Mouse (Mus musculus): ENCODE measurements around the gene Zfp1.

The Zfp1 gene

DNA sequence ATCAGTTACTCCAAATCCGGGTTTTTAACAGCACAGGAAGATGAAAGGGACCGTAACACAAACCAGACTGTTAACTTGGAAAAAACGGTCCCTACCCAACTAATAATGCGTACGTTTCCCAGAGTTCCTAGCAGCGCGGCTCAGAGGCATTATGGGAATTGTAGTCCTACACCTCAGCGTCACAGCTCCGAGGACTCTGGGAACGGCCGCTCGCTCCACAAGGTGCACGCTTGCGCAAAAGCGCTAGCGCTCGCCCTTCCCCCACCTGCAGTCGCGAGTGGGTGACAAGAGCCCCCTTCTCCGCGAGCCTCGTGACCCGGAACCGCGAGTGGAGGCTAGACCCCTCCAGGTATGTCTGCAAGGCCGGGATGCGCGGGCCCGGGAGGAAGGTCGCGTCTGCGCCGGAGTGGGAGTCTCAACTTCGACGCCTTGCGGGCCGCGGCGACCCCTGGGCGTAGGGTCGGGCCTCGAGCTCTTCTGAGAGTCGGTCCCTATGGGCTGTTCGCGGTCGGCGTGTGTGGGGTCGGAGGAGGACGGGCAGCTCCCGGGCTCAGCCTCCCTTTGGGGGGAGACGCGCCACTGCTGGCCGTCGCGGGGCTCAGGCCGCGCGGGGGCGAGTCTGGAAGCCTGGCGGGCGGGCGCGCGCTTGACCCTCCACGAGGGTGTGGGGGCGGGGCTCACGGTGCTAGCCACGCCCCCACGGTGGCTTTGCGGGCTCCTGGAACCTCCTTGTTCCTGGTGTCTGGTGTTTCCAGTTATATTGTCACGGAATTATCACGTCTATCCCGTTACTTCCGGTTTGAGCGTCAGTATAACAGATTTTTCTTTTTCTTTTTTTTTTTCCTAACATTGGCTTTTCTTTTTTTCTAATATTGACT is at the start of gene Zfp1:
TSS of gene Zfp1 (plus strand) at position 138 of the 878 bp plus-strand sequence.
- DNase-seq (ENCODE audit: low spot score in 2 of 2) = peak; percentile 91

DNA sequence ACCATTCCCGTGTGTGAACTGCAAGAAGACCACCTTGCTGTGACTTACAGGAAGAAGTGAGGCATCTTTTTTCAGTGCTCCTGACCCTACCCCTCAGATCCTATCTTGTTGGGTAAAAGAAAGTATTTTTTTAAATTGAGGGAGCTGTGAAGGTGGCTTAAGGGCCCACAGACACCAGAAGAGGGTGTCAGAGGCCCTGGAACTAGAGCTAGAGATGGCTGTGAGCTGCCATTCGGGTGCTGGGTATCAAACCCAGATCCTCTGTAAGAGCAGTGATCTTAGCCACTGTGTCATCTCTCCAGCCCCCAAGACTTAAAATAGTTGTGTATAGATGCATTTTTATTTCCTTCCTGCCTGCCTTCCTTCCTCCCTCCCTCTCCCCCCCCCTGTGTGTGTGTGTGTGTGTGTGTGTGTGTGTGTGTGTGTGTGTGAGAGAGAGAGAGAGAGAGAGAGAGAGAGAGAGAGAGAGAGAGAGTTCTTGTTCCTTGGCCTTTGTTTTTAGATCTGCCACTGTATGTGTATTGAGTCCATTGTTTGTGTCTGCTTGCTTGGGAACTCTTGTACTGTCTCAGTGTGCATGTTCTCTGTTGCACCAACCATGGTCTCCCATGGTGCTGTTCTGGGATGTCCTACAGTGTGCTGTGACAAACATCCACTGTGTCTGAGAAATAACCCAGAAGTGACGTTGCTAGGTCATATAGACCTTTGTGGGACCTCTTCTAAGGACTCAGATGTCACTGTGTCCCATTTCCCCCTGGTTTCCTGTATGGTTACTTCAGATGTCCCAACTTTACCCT is 49.0 kb upstream of the Zfp1 start:
- DNase-seq (ENCODE audit: low spot score in 2 of 2) = no peak

DNA sequence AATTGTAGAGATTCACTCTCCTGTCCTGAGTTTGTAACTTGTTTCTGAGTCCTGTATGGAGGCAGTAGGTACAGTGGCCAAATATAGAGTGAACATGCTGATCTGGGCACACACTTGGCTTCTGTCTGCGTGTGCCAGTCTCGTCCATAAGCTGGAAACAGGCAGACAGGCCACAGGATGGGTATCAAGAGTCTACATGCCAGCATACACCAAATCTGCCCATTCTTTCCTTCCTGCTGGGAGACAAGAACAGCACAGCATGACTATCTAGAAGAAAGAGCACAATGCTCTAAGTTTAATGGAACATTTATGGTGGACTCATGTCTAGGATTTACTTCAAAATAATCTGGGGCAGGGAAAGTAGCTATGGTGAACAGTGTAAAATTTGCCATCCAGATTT is 48.2 kb upstream of the Zfp1 start:
- DNase-seq (ENCODE audit: low spot score in 2 of 2) = no peak

DNA sequence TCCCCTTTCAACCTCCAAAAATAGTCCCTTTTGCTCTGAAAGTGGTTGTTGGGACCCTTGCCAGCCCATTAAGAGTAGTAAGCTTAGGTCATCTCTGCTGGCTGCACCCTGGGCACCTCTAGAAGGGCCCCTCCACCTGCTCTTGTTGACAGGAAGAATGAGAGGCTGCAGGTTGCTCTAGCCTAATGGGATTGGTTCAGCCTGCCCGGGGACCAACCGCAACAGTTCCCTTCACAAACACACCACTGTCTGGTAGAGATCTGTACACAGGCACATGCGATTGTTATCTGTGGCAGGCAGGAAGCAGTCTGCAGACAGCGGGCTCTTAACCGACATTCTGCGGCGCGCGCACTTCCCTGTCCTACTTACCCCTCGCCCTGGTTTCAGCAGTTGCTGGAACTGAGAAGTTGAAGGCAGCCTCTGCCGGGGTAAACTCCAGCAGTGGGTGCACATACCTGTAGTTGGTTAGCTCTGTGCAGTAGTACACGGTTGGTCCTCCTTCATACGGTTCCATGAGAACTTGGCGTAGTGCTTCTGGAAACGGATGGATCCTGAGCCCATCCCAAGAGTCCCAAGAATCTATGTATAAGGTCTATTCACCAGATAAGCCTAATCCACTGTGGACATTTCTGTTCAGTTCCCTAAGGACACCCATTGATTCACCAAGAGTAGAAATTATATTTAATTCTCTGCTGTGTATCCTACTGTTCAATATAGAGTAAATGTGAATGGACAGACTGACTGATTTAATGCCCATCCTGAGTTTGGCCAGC is 47.3 kb upstream of the Zfp1 start:
- DNase-seq (ENCODE audit: low spot score in 2 of 2) = peak in 1 of 2 experiments; percentile 36

DNA sequence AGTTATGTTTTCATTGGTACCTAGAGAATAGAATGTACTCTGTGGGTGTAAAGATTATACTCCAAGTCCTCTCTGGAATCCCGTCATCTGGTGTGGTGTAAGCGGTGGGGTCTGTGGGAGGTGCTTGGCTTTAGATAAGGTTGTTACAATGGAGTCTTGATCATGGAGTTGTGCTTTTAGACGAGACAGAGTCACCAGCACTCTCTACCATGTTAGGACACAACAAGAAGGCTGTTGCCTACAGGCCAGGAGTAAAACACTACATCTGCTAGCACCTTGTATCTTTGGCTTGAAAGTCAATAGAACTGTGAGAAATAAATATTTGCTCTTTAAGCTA is 46.7 kb upstream of the Zfp1 start:
- DNase-seq (ENCODE audit: low spot score in 2 of 2) = no peak

DNA sequence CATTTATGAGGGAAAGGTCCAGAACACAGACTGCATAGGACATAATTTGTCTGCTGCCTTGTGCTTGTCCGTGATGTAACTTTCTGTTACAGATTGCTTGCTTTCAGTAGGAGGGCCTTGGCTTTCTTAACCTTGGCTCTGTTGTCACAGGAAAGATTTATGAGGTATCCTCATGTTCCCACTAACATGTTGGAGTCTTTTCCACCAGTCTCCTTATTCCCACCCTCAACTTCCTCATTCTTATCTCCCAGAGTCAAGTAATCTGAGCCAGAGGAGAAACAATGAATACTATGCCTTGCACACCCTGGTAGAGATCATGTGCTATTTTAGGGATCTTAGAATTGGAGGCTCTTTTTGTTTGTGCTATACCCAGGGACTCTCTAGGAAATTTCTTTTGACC is 45.9 kb upstream of the Zfp1 start:
- DNase-seq (ENCODE audit: low spot score in 2 of 2) = no peak

DNA sequence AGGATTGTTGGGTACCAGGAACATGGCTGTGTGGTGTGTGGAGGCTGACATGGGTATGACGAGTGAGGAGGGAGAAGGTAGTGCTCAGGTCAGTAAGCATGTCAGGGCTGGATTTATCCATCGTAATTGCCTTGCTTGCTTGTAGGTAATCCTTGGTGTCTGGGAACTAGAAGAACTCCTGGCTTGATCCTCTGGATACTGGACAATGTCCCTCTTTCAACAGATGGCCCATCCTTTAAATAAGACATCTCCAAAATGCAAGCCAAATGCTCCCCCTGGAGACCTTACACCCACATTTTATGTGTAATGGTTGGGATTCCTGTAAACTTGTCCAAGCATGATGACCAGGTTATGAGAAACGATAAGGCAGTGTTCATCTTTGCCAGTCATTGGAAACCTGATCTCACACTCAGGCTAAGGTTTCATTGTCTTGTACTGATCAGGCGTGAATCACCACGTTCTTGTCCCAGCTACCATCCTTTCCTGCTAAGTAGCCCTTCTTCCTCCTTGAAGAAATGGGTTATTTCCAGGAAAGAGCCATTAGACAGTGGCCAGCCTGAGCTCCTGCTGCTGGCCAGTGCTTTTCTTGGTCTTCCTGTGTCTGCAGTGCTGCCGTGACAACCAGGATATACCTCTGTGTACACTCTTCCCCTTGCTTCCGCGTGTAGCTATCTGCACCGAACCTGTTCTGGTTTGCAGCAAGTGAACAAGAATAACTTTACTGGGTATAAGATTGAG is 43.3 kb upstream of the Zfp1 start:
- no peak for DNase-seq (ENCODE audit: low spot score in 2 of 2)

DNA sequence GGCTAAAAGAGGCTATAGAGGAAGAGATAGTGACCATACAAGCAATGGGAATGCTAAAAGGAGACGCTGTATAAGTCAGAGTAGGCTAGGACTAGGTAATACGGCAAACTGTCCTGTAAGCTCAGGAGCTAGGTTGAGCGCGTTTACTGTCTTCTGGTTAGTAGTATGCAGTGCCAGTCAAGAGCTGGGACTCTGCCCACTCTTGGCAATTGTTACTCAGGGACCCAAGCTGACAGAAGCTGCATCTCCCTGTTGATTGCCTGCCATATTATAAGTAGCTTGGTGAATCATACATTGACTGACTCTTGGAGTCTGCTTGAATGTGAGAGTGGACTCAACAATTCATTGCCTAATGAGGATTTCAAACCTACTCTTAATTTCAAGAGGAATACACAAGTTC is 41.2 kb upstream of the Zfp1 start:
- DNase-seq (ENCODE audit: low spot score in 2 of 2) = no peak

DNA sequence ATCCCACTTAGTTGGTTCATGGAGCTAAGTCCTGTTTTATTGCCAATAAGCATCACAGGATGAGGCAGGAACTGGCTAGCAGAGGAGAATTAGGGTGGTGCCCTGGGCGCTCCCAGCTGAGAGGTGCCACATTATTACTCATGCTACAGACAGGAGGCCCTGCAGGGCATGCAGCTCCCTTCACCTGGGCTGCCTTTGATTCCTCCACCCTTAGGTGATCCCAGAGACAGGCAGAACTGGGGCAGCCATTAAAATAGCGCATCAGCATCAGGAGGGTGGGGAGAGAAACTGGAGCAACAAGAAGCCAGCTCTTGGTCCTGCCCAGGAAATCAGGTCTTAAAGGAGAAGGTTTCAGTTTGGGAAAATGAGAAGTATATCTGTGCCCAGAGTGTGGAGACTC is 38.2 kb upstream of the Zfp1 start:
- DNase-seq (ENCODE audit: low spot score in 2 of 2) = no peak

DNA sequence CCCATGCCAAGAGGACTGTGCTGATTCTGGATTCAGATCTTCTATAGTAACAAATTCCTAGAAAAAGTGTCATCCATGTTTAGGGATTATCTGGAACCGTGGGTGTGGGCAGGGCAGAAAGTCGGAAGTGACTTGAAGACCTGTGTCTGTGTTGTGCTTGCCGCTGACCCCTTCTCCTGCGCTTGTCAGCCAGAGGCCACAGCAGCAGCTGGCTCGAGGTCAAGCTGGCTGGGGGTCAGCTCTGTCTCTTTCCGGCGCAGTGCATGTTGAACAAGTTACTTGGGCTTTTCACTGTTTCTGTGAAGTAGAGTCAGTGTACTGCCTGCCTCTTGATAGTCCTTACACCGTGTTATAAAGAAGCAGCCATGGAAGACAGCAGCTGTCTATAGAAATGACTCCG is 36.2 kb upstream of the Zfp1 start:
- DNase-seq (ENCODE audit: low spot score in 2 of 2) = no peak

DNA sequence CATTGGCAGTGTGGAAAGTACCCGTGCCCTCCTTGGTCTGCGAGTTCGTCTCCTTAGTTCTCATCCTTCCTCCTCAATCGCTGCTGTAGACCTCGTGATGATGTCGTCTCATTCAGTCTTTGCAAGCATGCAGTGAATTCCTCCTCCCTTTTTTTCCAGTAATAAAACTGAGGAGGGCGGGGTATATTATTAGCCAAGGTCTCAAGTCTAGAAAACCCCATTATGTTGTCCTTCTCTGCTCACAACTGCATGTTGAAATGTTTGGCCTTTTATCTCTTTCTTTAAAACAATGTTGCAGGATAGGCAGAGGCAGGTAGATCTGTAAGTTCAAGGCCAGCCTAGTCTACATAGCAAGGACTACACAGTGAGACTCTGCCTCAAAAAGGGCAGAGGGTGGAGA is 35.8 kb upstream of the Zfp1 start:
- DNase-seq (ENCODE audit: low spot score in 2 of 2) = no peak

DNA sequence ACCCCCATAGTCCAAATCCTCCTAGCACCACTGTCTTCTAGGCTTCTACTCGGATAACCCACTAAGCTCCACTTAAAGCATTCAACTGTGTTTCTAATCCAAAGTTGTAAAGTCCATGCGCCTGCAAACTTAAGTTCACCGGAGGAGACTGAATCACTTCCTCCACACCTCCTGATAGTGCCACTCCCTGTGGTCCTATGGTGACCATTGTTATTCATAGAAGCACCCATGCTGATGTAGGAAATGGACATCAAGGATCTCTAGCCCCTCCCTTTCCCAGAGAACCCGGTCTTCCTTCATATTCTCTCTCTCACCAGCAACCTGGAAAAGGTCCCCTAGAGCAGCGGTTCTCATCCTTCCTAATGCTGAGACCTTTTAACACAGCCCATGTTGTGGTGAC is 30.0 kb upstream of the Zfp1 start:
- no peak for DNase-seq (ENCODE audit: low spot score in 2 of 2)

DNA sequence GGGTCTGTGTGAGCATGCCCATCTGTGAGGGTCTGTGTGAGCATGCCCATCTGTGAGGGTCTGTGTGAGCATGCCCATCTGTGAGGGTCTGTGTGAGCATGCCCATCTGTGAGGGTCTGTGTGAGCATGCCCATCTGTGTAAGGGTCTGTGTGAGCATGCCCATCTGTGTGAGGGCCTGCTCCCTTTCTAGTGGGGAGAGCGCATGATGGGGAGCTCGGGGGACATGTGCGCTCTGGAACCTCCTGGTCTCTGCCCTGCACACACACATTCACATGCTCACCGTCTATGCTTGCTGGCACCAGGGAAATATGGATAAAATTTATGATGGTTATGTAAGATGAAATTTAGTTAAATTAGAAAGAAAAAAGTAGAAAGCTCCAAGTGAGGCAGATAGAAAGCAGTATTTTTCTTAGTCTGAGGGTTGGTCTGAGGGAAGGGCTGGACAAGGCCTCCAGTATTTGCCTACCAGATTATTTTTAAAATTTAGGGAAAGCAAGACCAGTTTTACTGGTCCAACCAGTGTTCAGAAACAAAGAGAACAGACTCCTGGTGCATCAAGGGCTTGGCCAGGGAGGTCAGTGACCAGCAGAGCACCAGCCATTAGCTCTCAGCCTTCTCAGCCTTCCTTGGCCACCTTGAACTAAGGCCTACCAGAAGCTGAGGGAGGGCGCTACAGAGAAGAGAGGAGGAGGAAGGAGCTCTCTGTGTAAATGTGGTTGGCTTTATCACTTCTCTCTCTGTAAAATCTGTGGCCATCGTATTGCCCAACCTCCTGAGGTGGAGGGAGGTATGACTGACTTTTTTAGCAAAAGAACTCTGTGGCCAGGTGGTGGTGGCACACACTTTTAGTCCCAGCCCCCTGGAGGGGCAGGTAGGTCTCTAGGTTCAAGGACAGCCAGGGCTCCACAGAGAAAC is 28.2 kb upstream of the Zfp1 start:
- DNase-seq (ENCODE audit: low spot score in 2 of 2) = no peak

DNA sequence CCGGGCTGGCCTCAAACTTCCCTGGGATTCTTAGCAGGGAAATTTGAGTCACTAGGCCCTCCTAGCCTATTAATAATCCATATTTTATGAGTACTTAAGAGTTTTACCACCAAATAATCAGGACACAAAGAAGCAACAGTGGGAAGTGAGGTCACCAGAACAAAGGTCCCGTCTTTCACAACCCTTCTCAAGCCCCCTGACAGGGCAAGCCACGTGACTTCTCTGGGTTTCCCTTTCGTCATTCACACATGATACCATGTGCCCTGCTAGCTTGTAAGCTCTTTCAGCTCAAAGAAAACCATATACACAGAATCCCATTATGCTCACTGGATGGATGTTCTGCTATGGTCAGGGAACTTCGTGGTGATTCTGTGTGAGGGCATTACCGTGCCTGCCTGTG is 25.4 kb upstream of the Zfp1 start:
- DNase-seq (ENCODE audit: low spot score in 2 of 2) = no peak

DNA sequence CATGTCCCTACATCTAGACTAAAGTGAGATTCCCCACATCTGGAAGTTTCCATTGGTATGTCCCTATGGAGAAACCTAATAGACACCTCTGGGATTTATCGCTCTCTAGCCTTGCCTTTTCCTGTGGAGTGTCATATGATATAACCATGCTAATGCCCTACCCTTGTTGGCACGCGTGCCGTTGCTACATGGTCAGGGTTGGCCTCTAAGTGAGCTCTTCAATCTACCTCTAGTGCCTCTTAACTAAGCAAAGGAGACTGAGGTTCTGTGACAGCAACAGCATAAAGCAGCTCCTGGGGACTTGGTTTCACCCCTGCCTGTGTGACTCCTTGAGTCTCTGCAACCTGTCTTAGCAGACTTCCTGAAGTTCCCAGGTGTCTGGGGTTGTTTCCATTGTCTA is 24.9 kb upstream of the Zfp1 start:
- no peak for DNase-seq (ENCODE audit: low spot score in 2 of 2)

DNA sequence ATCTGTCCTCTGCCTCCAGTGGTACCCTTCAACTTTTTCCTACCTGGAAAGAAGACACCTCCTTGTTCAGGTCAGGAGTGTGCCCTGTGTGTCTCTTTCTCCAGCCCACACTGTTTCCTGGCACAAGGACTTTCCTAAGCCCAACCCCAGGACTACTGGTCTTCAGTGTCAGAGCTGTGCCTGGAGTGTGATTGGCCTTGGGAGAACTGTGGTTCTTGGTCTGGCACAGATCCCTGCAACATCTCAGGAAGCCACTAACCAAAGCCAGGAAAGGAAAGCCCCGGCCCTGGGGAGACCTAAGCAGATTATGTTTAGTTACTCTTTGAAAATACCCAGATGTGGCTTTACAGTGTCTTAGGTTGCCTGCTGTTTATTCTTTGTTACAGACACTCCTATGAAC is 23.3 kb upstream of the Zfp1 start:
- DNase-seq (ENCODE audit: low spot score in 2 of 2) = no peak

DNA sequence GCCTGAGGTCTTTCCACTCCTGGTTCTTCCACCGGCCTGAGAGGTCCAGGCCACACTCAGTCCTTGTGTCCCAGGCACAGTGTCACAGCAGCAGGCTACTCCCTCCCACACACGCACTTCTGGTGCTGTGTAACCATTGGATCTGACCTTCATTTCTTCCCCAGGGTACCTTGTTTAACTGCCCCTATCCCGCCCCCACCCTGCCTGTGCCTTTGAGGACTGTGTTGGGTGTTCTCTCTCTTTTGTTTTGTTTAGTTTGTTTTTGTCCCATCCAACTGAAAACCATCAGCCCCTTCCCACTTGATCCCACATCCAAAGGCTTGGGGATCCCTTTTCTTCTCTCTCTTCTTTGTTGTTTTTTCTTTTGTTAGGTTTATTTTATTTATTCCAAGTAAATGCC is 21.1 kb upstream of the Zfp1 start:
- DNase-seq (ENCODE audit: low spot score in 2 of 2) = no peak

DNA sequence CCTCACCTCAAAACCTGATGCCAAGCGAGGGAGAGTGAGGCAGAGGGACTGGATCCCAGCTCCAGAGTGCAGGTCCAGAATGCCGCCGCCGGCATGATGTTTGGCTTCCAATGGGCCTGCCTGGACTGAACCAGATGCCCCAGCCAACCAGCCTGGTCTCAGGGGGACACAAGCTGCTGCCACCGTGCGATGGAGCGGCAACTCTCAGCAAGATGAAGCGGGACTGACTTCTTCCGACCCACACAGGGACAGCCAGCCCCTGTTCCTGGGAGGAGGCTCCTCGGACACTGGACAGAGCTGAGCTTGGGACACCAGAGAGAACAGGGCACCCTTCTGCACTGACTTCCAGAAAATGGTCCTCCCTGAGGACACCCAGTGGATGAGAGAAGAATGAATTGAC is 20.6 kb upstream of the Zfp1 start:
- no peak for DNase-seq (ENCODE audit: low spot score in 2 of 2)

DNA sequence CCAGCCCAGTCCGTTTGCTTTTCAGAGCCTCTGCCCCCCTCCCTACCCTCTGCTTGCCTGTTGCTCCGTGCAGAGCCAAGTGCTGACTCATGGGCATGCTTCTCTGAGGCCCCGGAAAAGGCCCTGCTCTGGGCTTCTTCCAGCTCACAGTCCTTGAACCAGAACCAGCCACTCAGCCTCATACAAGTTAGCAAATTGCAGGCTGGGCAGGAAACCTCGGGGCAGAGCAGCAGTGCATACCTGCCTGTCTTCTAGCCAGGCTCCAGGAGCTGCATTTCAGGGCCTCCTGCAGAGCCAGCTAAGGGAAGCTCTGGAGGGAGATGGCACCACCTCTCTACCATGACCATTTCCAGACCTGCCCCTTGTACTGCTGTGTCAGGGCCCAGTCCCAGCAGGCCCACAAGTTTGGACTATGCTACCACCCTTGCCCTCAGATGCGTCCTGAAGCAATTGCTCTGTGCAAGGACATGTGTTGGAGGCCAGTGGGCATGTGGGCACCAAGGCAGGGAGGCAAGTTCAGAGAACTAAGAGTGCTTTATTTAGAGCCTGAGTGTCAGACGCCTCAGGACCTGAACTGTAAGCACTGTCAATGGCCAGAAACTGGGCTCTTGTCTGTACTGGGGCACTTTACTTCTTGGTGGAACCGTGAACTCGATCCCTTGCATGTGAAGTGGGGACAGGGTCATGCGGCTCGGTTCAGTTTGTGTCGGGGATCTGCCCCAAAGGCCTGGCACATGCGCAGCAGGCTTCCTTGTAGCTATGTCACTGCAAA is 18.9 kb upstream of the Zfp1 start:
- no peak for DNase-seq (ENCODE audit: low spot score in 2 of 2)

DNA sequence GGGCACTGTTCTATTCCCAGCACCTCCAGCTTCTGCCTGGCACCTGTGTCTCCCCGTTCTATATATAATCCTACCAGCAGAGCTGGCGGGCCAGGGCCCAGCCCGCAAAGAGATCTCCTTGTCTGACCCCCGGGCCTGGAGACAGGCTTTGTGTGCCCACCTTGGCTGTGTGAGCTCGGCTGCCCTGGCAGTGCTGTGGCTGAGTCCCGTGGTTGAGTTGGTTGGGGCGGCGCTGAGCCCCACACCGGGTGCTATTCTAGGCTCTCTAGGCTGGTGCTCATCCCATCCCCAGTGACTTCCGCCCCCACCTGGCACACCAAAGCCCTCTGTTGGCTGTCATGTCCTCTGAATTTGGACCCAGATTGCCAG is 18.4 kb upstream of the Zfp1 start:
- no peak for DNase-seq (ENCODE audit: low spot score in 2 of 2)
